ENCODE assay signal across 10 mouse cellular contexts in the genomic region with DNA sequence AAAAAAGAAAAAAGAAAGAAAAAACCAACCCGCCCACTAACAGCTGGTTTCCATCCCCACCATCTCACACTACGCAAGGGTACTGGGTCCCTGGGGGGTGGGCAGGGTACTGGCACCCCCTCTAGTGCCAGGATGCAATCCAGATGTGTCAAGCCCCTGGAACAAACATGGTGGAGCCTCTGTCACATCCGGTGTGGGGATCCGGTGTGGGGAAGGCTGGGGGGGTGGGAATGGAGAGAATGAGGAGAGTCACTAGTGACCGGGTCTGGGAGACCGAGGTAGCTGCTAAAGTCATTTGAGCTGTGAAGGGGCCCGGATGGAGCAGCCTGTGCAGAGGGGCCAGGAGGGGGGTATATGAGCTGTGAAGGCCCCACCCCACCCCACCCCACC. TPM values are rescaled to one million over a fixed set of nuclear protein-coding genes. Genes with fewer than 3 reads are reported as not detected.
DNase-seq lines count a peak whose midpoint lies in the region; ATAC-seq and TF ChIP-seq lines count a peak whose summit lies in the region.
"Had no signal": no experiment of that assay in that cellular context is flagged by ENCODE, and none has a peak within 500 bp of the region (broad histone marks: within the 10 kb centered on the region; RNA-seq: fewer than 3 reads in every experiment).

No protein-coding gene starts in this region.

- H3K27me3 ChIP-seq in hindbrain, embryonic 14.5 days (ENCODE audit: control insufficient read depth, insufficient read depth, low read length): no peaks in the 10 kb centered on the region
- peaks cover 5% of the 10 kb centered on the region; the same call in 1 of the 2 replicates for H3K27me3 ChIP-seq in neural tube, embryonic 12.5 days (replicated peaks)
- H3K27me3 ChIP-seq: Patski had no signal

- no peak overlapping the region for H3K4me2 ChIP-seq in hindbrain, embryonic 14.5 days (replicated peaks)
- H3K4me2 ChIP-seq in neural tube, embryonic 12.5 days (replicated peaks): peak overlapping the region; percentile 50

- 0 out of 2 replicates have a peak overlapping the region, but pooled peaks have one; percentile 21 for H3K9ac ChIP-seq in hindbrain, embryonic 14.5 days
- H3K9ac ChIP-seq in neural tube, embryonic 12.5 days: peak overlapping the region; percentile 41; the same call in 1 of the 2 replicates

- peaks cover 9% of the 10 kb centered on the region; the same call in 1 of the 2 replicates for H3K36me3 ChIP-seq in hindbrain, embryonic 14.5 days (replicated peaks; ENCODE audit: control insufficient read depth, insufficient read depth)
- H3K36me3 ChIP-seq in neural tube, embryonic 12.5 days: peaks cover 12% of the 10 kb centered on the region

- TF ChIP-seq CTCF in layer of hippocampus, adult 2 months (conservative IDR thresholded peaks at IDR 0.05): no peak

- H3K9me3 ChIP-seq in hindbrain, embryonic 14.5 days (ENCODE audit: control insufficient read depth, low read length): no peaks in the 10 kb centered on the region
- no peaks in the 10 kb centered on the region for H3K9me3 ChIP-seq in neural tube, embryonic 12.5 days

- ATAC-seq in hindbrain, embryonic 14.5 days (ENCODE audit: low FRiP score): no peak
- no peak for ATAC-seq in neural tube, embryonic 12.5 days (ENCODE audit: low FRiP score, low read depth)
- ATAC-seq in megakaryocyte, adult 5-6 weeks (ENCODE audit: poor library complexity, severe bottlenecking): no peak
- ATAC-seq: Patski had no signal

- no peak overlapping the region for H3K4me3 ChIP-seq in layer of hippocampus, adult 2 months
- H3K4me3 ChIP-seq in hindbrain, embryonic 14.5 days (replicated peaks; ENCODE audit: low read length): no peak overlapping the region
- no peak overlapping the region for H3K4me3 ChIP-seq in neural tube, embryonic 12.5 days

- DNase-seq in layer of hippocampus, adult 2 months (ENCODE audit: low spot score in 2 of 2): no peak
- no peak for DNase-seq in layer of hippocampus, adult 18-20 months (ENCODE audit: low spot score in 2 of 2)
- peak; percentile 43 for DNase-seq in gastrocnemius, adult 18-20 months (ENCODE audit: low spot score)
- no peak for DNase-seq in hindbrain, embryonic 14.5 days (ENCODE audit: low spot score)
- no peak for DNase-seq in cerebellum, adult 11-12 months
- no peak for DNase-seq in ovary, adult 18-20 months (ENCODE audit: low spot score)
- DNase-seq: liver had no signal

- WGBS in hindbrain, embryonic 14.5 days: 85% methylated on average over 7 of the region's 7 CpGs
- WGBS in neural tube, embryonic 12.5 days: 71% methylated on average over 7 of the region's 7 CpGs

- peak overlapping the region; percentile 85; the same call in 1 of the 2 replicates for H3K27ac ChIP-seq in layer of hippocampus, adult 2 months
- no peak overlapping the region for H3K27ac ChIP-seq in hindbrain, embryonic 14.5 days
- no peak overlapping the region for H3K27ac ChIP-seq in neural tube, embryonic 12.5 days

- peaks cover 22% of the 10 kb centered on the region; the same call in 1 of the 2 replicates for H3K4me1 ChIP-seq in hindbrain, embryonic 14.5 days (replicated peaks; ENCODE audit: control insufficient read depth, insufficient read depth, low read length)
- H3K4me1 ChIP-seq in neural tube, embryonic 12.5 days: peaks cover 27% of the 10 kb centered on the region

RNA-seq across cellular contexts. Expression of a gene that starts 4.8 kb away (rescaled TPM):
- total RNA-seq in layer of hippocampus, adult 2 months (2021): 1 to 10 TPM; 1.1 to 1.6 TPM
- total RNA-seq in layer of hippocampus, adult 18-20 months (2021): 1 to 10 TPM; 1.6 to 2.1 TPM
- 1 to 10 TPM in 1 of 2 experiments, under 1 TPM in 1; 0.68 to 1.9 TPM for total RNA-seq in gastrocnemius, adult 18-20 months (2021)
- 8.6 and 8.8 TPM in 2 replicates for polyA plus RNA-seq in hindbrain, embryonic 14.5 days (2014; fragmentation: Nextera tagmentation; extraction: Ambion mirVana)
- 17.7 and 19.5 TPM in 2 replicates for polyA plus RNA-seq in neural tube, embryonic 12.5 days (2016; fragmentation: Nextera tagmentation; extraction: Ambion mirVana)
- 7.5 and 8.9 TPM in 2 replicates for total RNA-seq in megakaryocyte, adult 5-6 weeks (2015)
- total RNA-seq in megakaryocyte, adult 5-6 weeks (2017): 2.8 and 3.0 TPM in 2 replicates

RNA-seq across cellular contexts. Expression of a gene that starts 12.1 kb away (rescaled TPM):
- 10 to 100 TPM; 34.5 to 36.2 TPM for total RNA-seq in layer of hippocampus, adult 2 months (2021)
- 10 to 100 TPM; 32.1 to 34.7 TPM for total RNA-seq in layer of hippocampus, adult 18-20 months (2021)
- total RNA-seq in gastrocnemius, adult 18-20 months (2021): 1 to 10 TPM; 6.0 to 6.7 TPM
- polyA plus RNA-seq in hindbrain, embryonic 14.5 days (2014; fragmentation: Nextera tagmentation; extraction: Ambion mirVana): 37.8 and 41.1 TPM in 2 replicates
- polyA plus RNA-seq in neural tube, embryonic 12.5 days (2016; fragmentation: Nextera tagmentation; extraction: Ambion mirVana): 89.4 and 92.4 TPM in 2 replicates
- total RNA-seq in megakaryocyte, adult 5-6 weeks (2015): 85.4 and 89.6 TPM in 2 replicates
- total RNA-seq in megakaryocyte, adult 5-6 weeks (2017): 165 and 171 TPM in 2 replicates

RNA-seq across cellular contexts. Expression of a gene that starts 30.8 kb away (rescaled TPM):
- 10 to 100 TPM; 63.8 to 64.6 TPM for total RNA-seq in layer of hippocampus, adult 2 months (2021)
- 10 to 100 TPM; 61.0 to 61.9 TPM for total RNA-seq in layer of hippocampus, adult 18-20 months (2021)
- total RNA-seq in gastrocnemius, adult 18-20 months (2021): 10 to 100 TPM; 57.9 to 58.8 TPM
- polyA plus RNA-seq in hindbrain, embryonic 14.5 days (2014; fragmentation: Nextera tagmentation; extraction: Ambion mirVana): 97.3 and 102 TPM in 2 replicates
- polyA plus RNA-seq in neural tube, embryonic 12.5 days (2016; fragmentation: Nextera tagmentation; extraction: Ambion mirVana): 116 and 121 TPM in 2 replicates
- 47.3 and 63.6 TPM in 2 replicates for total RNA-seq in megakaryocyte, adult 5-6 weeks (2015)
- 44.5 and 50.3 TPM in 2 replicates for total RNA-seq in megakaryocyte, adult 5-6 weeks (2017)

RNA-seq across cellular contexts. Expression of a gene that starts 44.0 kb away (rescaled TPM):
- 1 to 10 TPM; 2.6 to 2.8 TPM for total RNA-seq in layer of hippocampus, adult 2 months (2021)
- total RNA-seq in layer of hippocampus, adult 18-20 months (2021): 1 to 10 TPM; 2.0 to 2.6 TPM
- total RNA-seq in gastrocnemius, adult 18-20 months (2021): 1 to 10 TPM; 1.6 to 3.0 TPM
- 3.6 and 3.8 TPM in 2 replicates for polyA plus RNA-seq in hindbrain, embryonic 14.5 days (2014; fragmentation: Nextera tagmentation; extraction: Ambion mirVana)
- 5.0 and 5.8 TPM in 2 replicates for polyA plus RNA-seq in neural tube, embryonic 12.5 days (2016; fragmentation: Nextera tagmentation; extraction: Ambion mirVana)
- 9.6 and 15.3 TPM in 2 replicates for total RNA-seq in megakaryocyte, adult 5-6 weeks (2015)
- total RNA-seq in megakaryocyte, adult 5-6 weeks (2017): 19.5 and 20.5 TPM in 2 replicates

RNA-seq across cellular contexts. Expression of a gene that starts 57.4 kb away (rescaled TPM):
- under 1 TPM; 0.83 to 0.84 TPM for total RNA-seq in layer of hippocampus, adult 2 months (2021)
- 1 to 10 TPM in 1 of 2 experiments, under 1 TPM in 1; 0.97 to 1.2 TPM for total RNA-seq in layer of hippocampus, adult 18-20 months (2021)
- total RNA-seq in gastrocnemius, adult 18-20 months (2021): 1 to 10 TPM; 1.4 to 2.8 TPM
- polyA plus RNA-seq in hindbrain, embryonic 14.5 days (2014; fragmentation: Nextera tagmentation; extraction: Ambion mirVana): 0.31 TPM in 1 of 2 replicates, not detected in the other
- 1.6 and 2.1 TPM in 2 replicates for polyA plus RNA-seq in neural tube, embryonic 12.5 days (2016; fragmentation: Nextera tagmentation; extraction: Ambion mirVana)
- 0.91 and 1.1 TPM in 2 replicates for total RNA-seq in megakaryocyte, adult 5-6 weeks (2015)
- total RNA-seq in megakaryocyte, adult 5-6 weeks (2017): 0.44 and 2.4 TPM in 2 replicates

Comparison
In these comparisons a context has a peak if more than half of its experiments do, and no peak if none do; other contexts are left out.
1. RNA of a gene that starts 12.1 kb away (total RNA-seq): 85.4 to 171 TPM in megakaryocyte, adult 5-6 weeks, 34.5 to 36.2 TPM in layer of hippocampus, adult 2 months and 32.1 to 34.7 TPM in layer of hippocampus, adult 18-20 months; 6.0 to 6.7 TPM in gastrocnemius, adult 18-20 months; every median in the first group is over 4 times any median in the second.